Mouse (Mus musculus): Measurements from ENCODE around the gene Sh3bgrl2.

- TF ChIP-seq CHD2 (IDR thresholded peaks at IDR 0.05; ENCODE audit: low read depth, low read length) (no peak), MAFK (IDR thresholded peaks at IDR 0.05; ENCODE audit: insufficient read depth, low read depth, low read length) (peak; percentile 47; the same call in 1 of the 2 replicates), ZC3H11A (IDR thresholded peaks at IDR 0.05; ENCODE audit: borderline replicate concordance, low read depth, low read length) (no peak), HCFC1 (IDR thresholded peaks at IDR 0.05; ENCODE audit: borderline replicate concordance, insufficient read depth, low read length) (no peak), ZNF384 (IDR thresholded peaks at IDR 0.05; ENCODE audit: low read depth, low read length) (no peak)
Measured at GRCm38 (mm10) chr9:83564934-83565652, 17.0 kb downstream of the Sh3bgrl2 start.
